Mouse (Mus musculus) T-helper 2 cell (primary cell): ENCODE data around the gene Gm10800.
"Not testable (repeated sequence)": the region's sequence is repeated elsewhere in the genome, so short reads cannot be mapped to it uniquely, and the experiment has no call there.

Source experiments
- in situ Hi-C: fragments of 300-600 bp; cut with MboI, MseI; formaldehyde crosslinking; loops from one replicate; pipeline ENCODE4 v1.15.1; 2025; ENCODE audit warnings: high pct_unique_total_duplicates

Gm10800 gene

GRCm38 (mm10) chr2:98667201-98667600 lies at the start of gene Gm10800:
Gene Gm10800 (minus strand): TSS chr2:98667301.
- in situ Hi-C loops, result not testable (repeated sequence)

GRCm38 (mm10) chr2:98697533-98697932 lies 30.4 kb upstream of the Gm10800 start:
- in situ Hi-C loops, result no loop called here

- in situ Hi-C loops, result not testable (repeated sequence)
These were observed 5.2 kb downstream of the Gm10800 start, which contains the start of gene Gm10801 for GRCm38 (mm10) chr2:98661937-98662336. Gene Gm10801 (plus strand): TSS chr2:98662237.
